Mouse (Mus musculus): ENCODE measurements around the gene Slc7a14. TPM values are rescaled to one million over a fixed set of nuclear protein-coding genes. Genes with fewer than 3 reads are reported as not detected.
A peak's percentile ranks its signal among the peaks of the same experiment; 100 is the strongest.

The Slc7a14 gene
- polyA plus RNA-seq (2015; fragmentation: Nextera tagmentation; extraction: Ambion mirVana), result 0.92 and 0.99 TPM in 2 replicates

GRCm38 (mm10) chr3:31309934-31310787 lies at the start of gene Slc7a14:
Gene Slc7a14, minus strand, starts transcription at chr3:31310378.
- ATAC-seq, result 0 out of 2 replicates have a peak, but pooled peaks have one; percentile 39
- 0 out of 2 replicates have a peak, but pooled peaks cover 3% of the 10 kb centered on the region for H3K4me1 ChIP-seq (replicated peaks)
- H3K9ac ChIP-seq, result no peak within 1 kb of the TSS
- H3K27me3 ChIP-seq (replicated peaks), result peaks cover 26% of the 10 kb centered on the region
- WGBS, result 1% methylated on average over 35 of the region's 38 CpGs
- no peak within 1 kb of the TSS for H3K27ac ChIP-seq
- peak within 1 kb of the TSS; percentile 19 for H3K4me3 ChIP-seq (replicated peaks)
- H3K9me3 ChIP-seq, result no peaks in the 10 kb centered on the region
- H3K4me2 ChIP-seq (replicated peaks), result peak within 1 kb of the TSS; percentile 24; the same call in 1 of the 2 replicates
- H3K36me3 ChIP-seq, result no peaks in the 10 kb centered on the region

DNA sequence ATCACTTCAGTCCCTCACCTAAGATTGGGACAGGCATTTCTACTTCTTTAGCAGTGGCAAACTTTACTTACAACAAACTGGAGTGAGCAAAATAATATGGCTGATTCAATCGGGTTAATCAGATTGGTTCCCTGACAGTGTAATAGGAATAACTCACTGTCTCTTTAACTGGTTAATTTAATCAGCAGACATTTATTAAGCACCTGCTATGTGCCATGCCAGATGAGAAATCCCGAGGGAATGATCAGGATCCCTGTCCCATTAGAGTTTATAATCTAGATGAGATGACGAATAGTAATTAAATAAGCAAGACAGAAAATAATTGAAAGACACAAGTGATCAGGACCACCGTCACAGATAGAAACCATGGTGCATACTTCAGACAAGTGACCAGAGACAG lies 36.4 kb upstream of the Slc7a14 start:
- no peak overlapping the region for H3K4me3 ChIP-seq (replicated peaks)
- no peak overlapping the region for H3K4me2 ChIP-seq (replicated peaks)
- no peak overlapping the region for H3K27ac ChIP-seq
- H3K9me3 ChIP-seq, result no peaks in the 10 kb centered on the region
- no peak for ATAC-seq
- H3K4me1 ChIP-seq (replicated peaks), result no peaks in the 10 kb centered on the region
- no peaks in the 10 kb centered on the region for H3K36me3 ChIP-seq
- H3K27me3 ChIP-seq (replicated peaks), result no peaks in the 10 kb centered on the region
- no peak overlapping the region for H3K9ac ChIP-seq
- 79% methylated on average over 4 of the region's 4 CpGs for WGBS

- H3K36me3 ChIP-seq, result no peaks in the 10 kb centered on the region
- H3K27ac ChIP-seq, result no peak overlapping the region
- no peaks in the 10 kb centered on the region for H3K9me3 ChIP-seq
- no peak overlapping the region for H3K9ac ChIP-seq
- no peaks in the 10 kb centered on the region for H3K4me1 ChIP-seq (replicated peaks)
- ATAC-seq, result no peak
- WGBS, result 53% methylated on average over 4 of the region's 4 CpGs
- no peak overlapping the region for H3K4me2 ChIP-seq (replicated peaks)
- no peaks in the 10 kb centered on the region for H3K27me3 ChIP-seq (replicated peaks)
- no peak overlapping the region for H3K4me3 ChIP-seq (replicated peaks)
Measured at GRCm38 (mm10) chr3:31345766-31346165, 35.6 kb upstream of the Slc7a14 start.

DNA sequence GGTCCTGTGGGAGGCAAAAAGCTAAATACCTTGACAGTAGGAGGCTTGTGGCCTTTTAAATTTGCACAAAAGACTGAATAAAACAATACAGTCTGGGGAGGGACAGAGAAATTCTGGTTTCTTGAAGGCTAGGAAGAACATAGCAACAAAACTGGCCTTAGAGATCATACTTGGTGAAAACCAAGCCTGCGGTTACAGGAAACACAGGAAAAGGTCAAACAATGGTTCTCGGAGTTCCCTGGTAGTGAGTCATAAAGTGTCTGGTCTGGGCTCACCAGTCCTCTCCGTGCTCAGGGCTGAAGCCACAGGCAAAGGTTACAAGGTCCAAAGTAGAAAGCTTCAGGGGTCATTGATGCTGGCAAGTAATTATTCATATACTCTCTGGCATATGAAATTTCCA lies 29.1 kb upstream of the Slc7a14 start:
- no peak for ATAC-seq
- Histone ChIP-seq H3K4me2 (replicated peaks) (no peak overlapping the region), H3K4me1 (replicated peaks) (no peaks in the 10 kb centered on the region), H3K27ac (no peak overlapping the region), H3K36me3 (no peaks in the 10 kb centered on the region), H3K4me3 (replicated peaks) (no peak overlapping the region), H3K27me3 (replicated peaks) (no peaks in the 10 kb centered on the region), H3K9ac (no peak overlapping the region), H3K9me3 (no peaks in the 10 kb centered on the region)
- 59% methylated on average over 3 of the region's 3 CpGs for WGBS

GRCm38 (mm10) chr3:31328237-31328836 lies 18.2 kb upstream of the Slc7a14 start:
- Histone ChIP-seq H3K4me2 (replicated peaks) (no peak overlapping the region), H3K4me1 (replicated peaks) (no peaks in the 10 kb centered on the region), H3K27ac (no peak overlapping the region), H3K9me3 (no peaks in the 10 kb centered on the region), H3K4me3 (replicated peaks) (no peak overlapping the region), H3K9ac (no peak overlapping the region), H3K27me3 (replicated peaks) (no peaks in the 10 kb centered on the region), H3K36me3 (no peaks in the 10 kb centered on the region)
- 70% methylated on average over 7 of the region's 7 CpGs for WGBS
- no peak for ATAC-seq

GRCm38 (mm10) chr3:31327791-31328190 lies 17.6 kb upstream of the Slc7a14 start:
- WGBS, result 92% methylated on average over 5 of the region's 5 CpGs

GRCm38 (mm10) chr3:31324231-31324654 lies 14.1 kb upstream of the Slc7a14 start:
- Histone ChIP-seq H3K4me3 (replicated peaks) (no peak overlapping the region), H3K27me3 (replicated peaks) (no peaks in the 10 kb centered on the region), H3K9me3 (no peaks in the 10 kb centered on the region), H3K9ac (no peak overlapping the region), H3K4me1 (replicated peaks) (no peaks in the 10 kb centered on the region), H3K36me3 (no peaks in the 10 kb centered on the region), H3K27ac (no peak overlapping the region), H3K4me2 (replicated peaks) (no peak overlapping the region)
- ATAC-seq, result no peak
- 47% methylated on average over 3 of the region's 3 CpGs for WGBS

More at GRCm38 (mm10) chr3:31327791-31328190, 17.6 kb upstream of the Slc7a14 start:
- no peak for ATAC-seq
- H3K4me2 ChIP-seq (replicated peaks), result no peak overlapping the region
- no peaks in the 10 kb centered on the region for H3K27me3 ChIP-seq (replicated peaks)
- H3K27ac ChIP-seq, result no peak overlapping the region
- H3K4me1 ChIP-seq (replicated peaks), result no peaks in the 10 kb centered on the region
- H3K9me3 ChIP-seq, result no peaks in the 10 kb centered on the region
- no peak overlapping the region for H3K9ac ChIP-seq
- no peaks in the 10 kb centered on the region for H3K36me3 ChIP-seq
- H3K4me3 ChIP-seq (replicated peaks), result no peak overlapping the region

GRCm38 (mm10) chr3:31309371-31309933 lies 726 bp downstream of the Slc7a14 start:
- WGBS, result 4% methylated on average over 36 of the region's 36 CpGs
- H3K27me3 ChIP-seq (replicated peaks), result peaks cover 26% of the 10 kb centered on the region
- no peak overlapping the region for H3K9ac ChIP-seq
- 0 out of 2 replicates have a peak, but pooled peaks cover 3% of the 10 kb centered on the region for H3K4me1 ChIP-seq (replicated peaks)
- no peaks in the 10 kb centered on the region for H3K36me3 ChIP-seq
- H3K4me2 ChIP-seq (replicated peaks), result 0 out of 2 replicates have a peak overlapping the region, but pooled peaks have one; percentile 24
- peak overlapping the region; percentile 19 for H3K4me3 ChIP-seq (replicated peaks)
- no peak overlapping the region for H3K27ac ChIP-seq
- no peaks in the 10 kb centered on the region for H3K9me3 ChIP-seq
- ATAC-seq, result no peak

DNA sequence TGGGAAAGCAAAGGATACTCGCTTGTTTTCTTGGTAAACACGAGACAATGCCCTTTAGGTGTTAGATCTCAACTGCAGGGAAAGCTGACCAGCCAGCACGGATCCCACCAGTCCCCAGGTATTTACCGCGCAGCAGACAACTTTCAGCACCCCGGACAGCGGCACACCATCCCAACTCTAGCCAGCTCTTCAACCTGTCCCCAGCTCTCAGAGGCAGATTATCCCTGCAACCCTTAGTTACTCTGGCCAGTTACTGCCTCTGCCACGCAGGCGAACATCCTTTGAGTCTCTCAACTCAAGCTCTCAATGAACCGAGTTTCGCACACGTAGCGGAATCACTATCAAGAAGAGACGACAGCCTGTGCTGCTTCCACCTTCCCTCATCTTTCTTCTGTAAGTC lies 1.3 kb downstream of the Slc7a14 start:
- Histone ChIP-seq H3K36me3 (no peaks in the 10 kb centered on the region), H3K4me3 (replicated peaks) (peak overlapping the region; percentile 19), H3K4me1 (replicated peaks) (0 out of 2 replicates have a peak, but pooled peaks cover 3% of the 10 kb centered on the region), H3K9ac (no peak overlapping the region), H3K27me3 (replicated peaks) (peaks cover 26% of the 10 kb centered on the region), H3K9me3 (no peaks in the 10 kb centered on the region), H3K4me2 (replicated peaks) (no peak overlapping the region), H3K27ac (no peak overlapping the region)
- ATAC-seq, result no peak
- 2% methylated on average over 14 of the region's 14 CpGs for WGBS

DNA sequence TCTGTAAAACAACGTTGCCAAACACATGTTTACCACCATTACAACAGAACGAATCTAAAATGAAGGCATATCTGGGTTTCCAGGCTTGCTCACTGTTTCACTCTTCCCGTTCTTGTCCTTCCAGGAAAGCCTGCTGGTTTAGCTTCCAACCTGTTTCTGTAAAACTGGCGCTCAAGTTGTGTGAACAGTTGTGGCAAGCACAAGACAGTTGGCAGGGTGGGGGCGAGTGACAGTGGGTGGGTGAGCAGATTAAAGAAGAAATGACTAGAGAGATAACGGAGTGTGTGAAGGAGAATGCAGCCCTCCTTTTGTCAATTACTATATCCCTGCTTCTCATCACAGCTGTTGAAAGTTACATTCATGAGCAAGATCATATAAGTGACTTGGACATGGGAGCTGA lies 2.2 kb downstream of the Slc7a14 start:
- H3K27ac ChIP-seq, result no peak overlapping the region
- H3K9ac ChIP-seq, result no peak overlapping the region
- ATAC-seq, result no peak
- H3K36me3 ChIP-seq, result no peaks in the 10 kb centered on the region
- H3K9me3 ChIP-seq, result no peaks in the 10 kb centered on the region
- H3K27me3 ChIP-seq (replicated peaks), result peaks cover 26% of the 10 kb centered on the region
- 78% methylated on average over 6 of the region's 6 CpGs for WGBS
- no peak overlapping the region for H3K4me3 ChIP-seq (replicated peaks)
- H3K4me2 ChIP-seq (replicated peaks), result no peak overlapping the region
- 0 out of 2 replicates have a peak, but pooled peaks cover 3% of the 10 kb centered on the region for H3K4me1 ChIP-seq (replicated peaks)

- no peaks in the 10 kb centered on the region for H3K36me3 ChIP-seq
- no peak overlapping the region for H3K4me2 ChIP-seq (replicated peaks)
- WGBS, result 56% methylated on average over 11 of the region's 11 CpGs
- no peak overlapping the region for H3K9ac ChIP-seq
- H3K27ac ChIP-seq, result no peak overlapping the region
- H3K9me3 ChIP-seq, result no peaks in the 10 kb centered on the region
- H3K27me3 ChIP-seq (replicated peaks), result no peaks in the 10 kb centered on the region
- no peaks in the 10 kb centered on the region for H3K4me1 ChIP-seq (replicated peaks)
- ATAC-seq, result no peak
- H3K4me3 ChIP-seq (replicated peaks), result no peak overlapping the region
Measured at GRCm38 (mm10) chr3:31291673-31292602, 18.2 kb downstream of the Slc7a14 start.

Data from intestine, embryonic 15.5 days (tissue).